Mouse (Mus musculus): ENCODE measurements around the gene Guk1.

GRCm38 (mm10) chr11:59176475-59176874 is 15.5 kb downstream of the Guk1 start:
- no peak for TF ChIP-seq CTCF (conservative IDR thresholded peaks at IDR 0.05; ENCODE audit: low read length)
- TF ChIP-seq POU5F1 (IDR thresholded peaks at IDR 0.05; ENCODE audit: borderline replicate concordance, low read length) = no peak

All from E14TG2a.4 (cell line).